Mouse (Mus musculus): Measurements from ENCODE around the gene Slc13a2.
A peak's percentile ranks its signal among the peaks of the same experiment; 100 is the strongest.

Slc13a2 gene

GRCm38 (mm10) chr11:78385776-78386175 lies 36.2 kb downstream of the Slc13a2 start:
- DNase-seq, result no peak

- no peak for DNase-seq
Measured at GRCm38 (mm10) chr11:78382701-78383100, 39.3 kb downstream of the Slc13a2 start.

GRCm38 (mm10) chr11:78382286-78382685 lies 39.7 kb downstream of the Slc13a2 start:
- DNase-seq, result no peak

GRCm38 (mm10) chr11:78380996-78381395 lies 41.0 kb downstream of the Slc13a2 start:
- DNase-seq, result no peak

GRCm38 (mm10) chr11:78380351-78380750 lies 41.7 kb downstream of the Slc13a2 start:
- DNase-seq, result no peak

DNA sequence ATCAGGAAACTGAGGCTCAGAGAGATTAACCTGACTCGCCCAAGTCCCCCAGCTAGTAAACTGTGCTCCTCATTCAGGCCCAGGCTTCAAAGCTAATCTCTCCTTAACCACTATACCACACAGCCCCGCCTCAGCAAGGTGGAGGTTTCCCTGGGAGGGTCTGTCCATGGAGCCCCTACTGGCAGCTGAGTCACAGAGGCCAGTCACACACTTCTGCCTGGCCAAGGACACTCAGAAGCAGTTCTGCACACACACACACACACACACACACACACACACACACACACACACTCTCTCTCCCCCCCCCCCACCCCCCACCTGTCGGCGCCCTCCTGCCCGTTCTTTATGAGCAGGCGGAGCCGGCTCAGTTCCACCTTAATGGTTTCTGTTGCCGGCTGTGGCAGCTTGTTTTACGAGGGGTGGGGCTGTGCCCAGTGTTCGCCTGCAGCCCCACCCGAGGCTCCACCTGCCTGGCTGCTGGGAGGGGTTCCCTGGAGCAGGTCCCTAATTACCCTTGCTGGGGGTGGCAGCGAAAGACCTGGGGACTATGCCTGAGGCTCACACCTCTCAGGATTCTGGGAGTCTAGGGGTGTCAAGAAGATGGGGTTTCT lies 44.4 kb downstream of the Slc13a2 start:
- no peak for DNase-seq

DNA sequence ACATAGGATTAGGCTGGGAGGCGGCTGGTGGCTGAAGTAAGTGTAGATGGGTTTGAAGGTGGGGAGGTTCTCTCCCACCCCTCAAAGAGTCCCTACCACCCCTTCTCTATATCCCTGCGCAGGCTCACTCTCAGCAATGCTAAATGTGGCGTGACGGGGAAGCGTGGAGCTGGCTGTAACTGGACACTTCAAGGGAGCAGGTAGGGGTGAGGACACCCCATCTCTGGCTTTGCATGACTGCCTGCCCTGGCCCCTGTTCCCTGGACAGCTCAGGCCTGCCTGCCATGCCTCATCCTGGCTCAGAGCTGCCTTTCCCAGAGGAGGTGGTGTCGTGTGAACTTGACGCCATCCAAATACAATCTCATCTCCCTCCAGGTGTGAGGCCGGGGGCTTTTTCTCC lies 47.9 kb downstream of the Slc13a2 start:
- DNase-seq, result no peak

DNA sequence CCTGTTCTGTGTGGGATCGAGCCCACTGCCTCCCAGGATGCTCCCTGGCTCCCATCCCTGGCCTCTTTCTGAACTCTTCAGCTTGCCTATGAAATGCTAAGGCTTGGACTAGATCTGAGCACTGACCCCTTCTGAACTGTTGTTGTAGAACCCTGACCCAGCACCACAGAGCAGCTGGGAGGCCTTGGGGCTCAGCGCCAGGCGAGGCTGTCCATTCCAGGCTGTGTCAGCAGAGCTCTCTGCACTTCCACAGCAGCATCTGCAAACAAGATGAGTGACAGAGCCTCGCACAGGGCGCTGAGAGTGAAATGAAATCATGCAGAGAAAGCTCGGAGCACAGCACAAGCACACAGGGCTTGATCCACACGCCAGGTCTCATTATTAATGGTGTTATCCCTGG lies 49.4 kb downstream of the Slc13a2 start:
- no peak for DNase-seq

DNA sequence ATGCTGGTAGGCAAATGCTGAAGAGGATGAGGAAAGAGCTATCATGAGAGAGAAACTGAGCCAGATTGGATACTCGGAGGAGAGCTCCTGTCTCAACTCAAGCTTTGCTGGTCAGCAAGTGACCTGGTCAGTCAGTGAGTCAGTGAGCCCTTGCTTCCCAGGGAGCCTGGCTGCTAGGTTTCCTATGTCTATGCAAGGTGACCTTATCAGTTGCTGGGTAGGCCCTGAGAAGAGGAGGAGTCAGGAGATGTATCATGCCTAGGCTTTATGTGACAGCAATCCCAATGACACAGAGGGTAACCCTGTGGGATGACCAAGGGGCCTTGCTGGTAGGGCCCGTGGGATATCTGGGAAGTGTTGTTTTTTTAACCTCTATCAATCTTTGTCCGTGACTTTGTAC lies 49.9 kb downstream of the Slc13a2 start:
- no peak for DNase-seq

DNA sequence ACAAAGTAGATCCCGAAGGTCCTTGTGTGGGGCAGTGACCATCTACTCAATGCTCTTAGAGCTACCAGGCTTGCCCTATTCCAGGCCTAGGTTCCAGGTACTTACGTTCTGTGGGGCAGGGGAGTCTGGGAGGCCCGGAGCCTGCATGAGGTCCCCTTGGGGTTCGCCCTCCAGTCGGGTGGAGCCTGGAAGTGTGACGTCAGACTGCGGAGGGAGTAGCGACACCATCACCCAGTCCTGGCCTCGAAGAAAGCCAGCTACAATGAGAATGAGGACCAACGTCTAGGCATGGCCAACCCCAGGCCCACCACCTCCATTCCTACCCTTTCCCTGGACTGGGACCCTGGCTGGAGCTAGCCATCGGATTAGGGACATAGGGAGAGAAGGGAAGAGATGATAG lies 50.3 kb downstream of the Slc13a2 start:
- no peak for DNase-seq

GRCm38 (mm10) chr11:78370389-78370788 lies 51.6 kb downstream of the Slc13a2 start:
- no peak for DNase-seq

DNA sequence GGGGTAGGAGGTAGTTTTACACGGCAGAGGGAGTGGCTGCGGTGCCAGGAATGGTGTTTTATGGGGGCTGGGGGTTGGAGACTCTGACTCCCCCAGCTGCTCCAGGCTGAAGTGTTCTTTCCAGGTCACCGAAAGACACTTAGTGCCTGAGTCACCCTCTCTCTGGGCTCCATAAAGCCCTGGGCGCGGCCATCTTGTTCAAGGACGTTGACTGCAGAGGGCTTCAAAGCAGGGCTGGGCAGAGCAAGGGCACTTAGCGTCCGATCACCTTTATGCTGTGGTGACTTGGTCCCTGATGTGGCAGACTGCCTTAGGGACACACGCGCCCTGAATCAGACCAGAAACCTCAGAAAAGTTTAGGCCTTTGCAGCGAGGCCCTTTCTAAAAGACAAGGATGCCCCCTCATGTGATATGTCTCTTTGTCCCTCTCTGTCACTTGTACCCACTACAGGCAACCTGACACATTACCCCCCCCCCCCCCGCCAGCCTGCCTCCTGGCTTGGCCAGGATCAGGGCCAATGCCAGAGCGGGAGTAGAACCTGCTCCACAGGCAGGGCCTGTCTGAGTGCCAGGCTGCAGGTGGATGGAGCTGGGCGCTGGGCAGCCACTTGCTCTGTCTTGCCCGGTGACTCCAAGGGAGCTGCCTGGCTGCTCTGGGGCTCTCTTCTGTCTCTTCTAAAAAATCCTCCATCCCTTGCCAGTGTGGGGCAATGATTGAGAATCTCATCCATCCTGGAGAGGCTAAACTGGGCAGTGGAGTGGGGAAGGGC lies 54.4 kb downstream of the Slc13a2 start:
- DNase-seq, result no peak

- DNase-seq, result no peak
Measured at GRCm38 (mm10) chr11:78364103-78364502, 57.9 kb downstream of the Slc13a2 start.

DNA sequence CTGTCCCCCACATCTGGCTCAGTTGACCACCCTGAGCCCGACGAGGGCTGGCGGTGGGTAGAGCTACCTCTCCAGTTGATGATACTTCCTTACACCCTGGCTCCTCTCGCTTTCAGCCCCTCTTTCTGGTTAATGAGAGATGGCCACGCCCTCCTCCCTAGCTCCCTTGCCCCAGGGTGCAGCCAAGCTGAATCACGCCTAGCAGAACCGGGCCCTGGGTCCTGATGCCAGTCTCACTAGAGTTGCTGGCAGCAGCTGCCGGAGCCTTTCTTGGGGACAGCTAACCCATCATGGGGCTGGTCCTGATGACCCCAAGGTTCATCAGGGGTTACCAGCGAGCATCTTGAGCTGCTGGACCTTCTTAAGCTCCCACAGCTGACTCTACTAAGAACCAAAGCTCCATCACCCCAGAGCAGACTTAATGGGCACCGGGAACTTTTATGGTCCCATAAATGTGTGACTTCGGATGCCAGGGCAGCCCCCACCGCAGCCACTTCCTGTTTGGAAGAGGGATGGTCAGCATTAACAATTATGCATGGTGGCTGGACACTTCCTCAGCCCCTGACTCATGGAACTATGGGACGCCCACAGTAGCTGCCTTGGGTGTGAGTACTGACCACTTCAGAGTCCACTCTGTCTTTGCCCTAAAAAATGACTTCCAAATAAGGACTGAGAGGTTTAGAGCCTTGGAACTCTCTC lies 58.6 kb downstream of the Slc13a2 start:
- DNase-seq, result no peak

DNA sequence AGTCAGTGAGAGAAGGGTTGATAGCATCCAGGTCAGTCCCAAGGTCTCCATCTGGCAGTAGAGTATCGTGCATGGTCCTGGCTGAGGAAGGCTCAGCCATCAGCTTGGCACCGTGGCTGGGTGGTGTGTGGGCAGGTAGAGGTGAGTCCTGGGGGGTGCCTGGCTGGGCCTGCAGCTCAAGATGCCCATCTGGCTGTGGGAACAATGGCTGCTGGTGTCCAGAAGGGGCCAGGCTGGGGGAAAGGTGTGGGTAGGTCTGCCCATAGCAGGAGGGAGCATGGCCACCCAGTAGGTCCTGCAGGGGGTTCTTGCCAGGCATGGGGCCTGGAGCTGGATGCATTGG lies 61.3 kb downstream of the Slc13a2 start:
- no peak for DNase-seq

- DNase-seq, result peak; percentile 80 to 81
Measured at GRCm38 (mm10) chr11:78360125-78360788, 61.8 kb downstream of the Slc13a2 start.

GRCm38 (mm10) chr11:78358330-78359007 lies 63.5 kb downstream of the Slc13a2 start:
- DNase-seq, result no peak

- DNase-seq, result peak; percentile 63 to 78
Measured at GRCm38 (mm10) chr11:78355471-78356238, 66.4 kb downstream of the Slc13a2 start.

GRCm38 (mm10) chr11:78354905-78355304 lies 67.1 kb downstream of the Slc13a2 start:
- no peak for DNase-seq

GRCm38 (mm10) chr11:78353081-78353480 lies 68.9 kb downstream of the Slc13a2 start:
- no peak for DNase-seq

DNA sequence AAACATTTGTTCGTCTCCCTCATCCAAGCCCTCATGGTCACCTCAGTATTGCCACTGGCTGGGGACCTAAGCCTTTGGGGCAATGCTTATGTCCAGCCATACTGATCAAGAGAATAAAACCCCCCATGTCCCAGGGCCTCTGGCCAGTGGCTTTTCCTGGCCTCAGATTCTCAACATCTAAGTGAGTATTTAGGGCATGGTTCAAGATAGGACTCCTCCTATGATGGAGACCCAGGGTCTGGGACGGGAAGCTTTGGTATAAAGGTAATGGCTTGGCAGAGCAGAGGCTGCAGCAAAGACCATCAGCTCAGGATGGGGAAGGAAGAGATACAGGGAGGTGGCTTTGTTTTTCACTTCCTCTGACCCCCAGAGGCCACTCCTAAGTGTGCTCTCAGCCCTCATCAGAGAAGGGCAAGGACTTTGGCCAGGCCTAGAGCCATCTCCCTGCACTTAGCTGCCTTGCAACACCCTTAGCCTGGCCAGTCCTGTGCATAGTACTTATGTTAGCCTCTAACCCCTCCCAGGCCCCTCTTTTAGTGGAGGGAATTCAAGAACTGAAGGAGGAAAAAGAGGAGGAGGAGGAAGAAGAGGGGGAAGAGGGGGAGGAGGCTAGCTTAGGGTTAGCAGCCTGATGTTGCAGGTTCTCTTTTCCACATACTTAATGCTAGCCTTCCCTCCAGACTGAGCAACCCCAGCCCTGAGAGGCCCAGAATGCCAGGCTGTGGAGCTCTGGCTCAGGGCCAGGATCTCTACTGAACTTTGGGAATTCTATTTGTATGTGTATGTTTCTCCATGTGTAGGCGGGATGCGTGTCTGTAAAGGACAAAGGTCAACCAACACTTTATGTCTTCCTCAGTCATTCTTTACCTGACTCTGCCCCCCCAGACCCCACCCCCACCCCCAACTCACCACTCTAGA lies 72.3 kb downstream of the Slc13a2 start:
- no peak for DNase-seq
